Mouse (Mus musculus): ENCODE results near the gene Dapk3. TPM values are rescaled to one million over a fixed set of nuclear protein-coding genes. Genes with fewer than 3 reads are reported as not detected.

Dapk3 gene
- polyA plus RNA-seq, 1 experiment from 2014 or later: 43.3 TPM

DNA sequence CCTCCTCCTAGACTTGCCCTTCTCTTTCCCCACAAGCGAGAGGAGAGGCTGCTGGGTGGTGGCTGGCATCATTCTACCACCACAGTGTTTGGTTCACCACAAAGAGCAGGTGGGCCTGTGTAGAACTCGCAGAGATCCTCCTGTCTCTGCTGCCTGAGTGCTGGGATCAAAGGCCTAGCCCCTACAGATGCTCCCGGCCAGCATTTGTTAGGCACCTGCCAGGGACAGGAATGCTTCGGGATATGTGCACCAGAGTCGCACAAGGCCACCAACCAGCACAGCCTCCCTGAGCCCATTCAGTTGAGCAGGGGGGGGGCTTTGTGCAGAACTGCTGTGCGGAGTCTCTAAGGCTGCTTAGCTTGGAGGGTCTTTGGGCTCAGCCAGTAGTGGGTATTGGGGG lies 37.5 kb upstream of the Dapk3 start:
- no peak for TF ChIP-seq CTCF (IDR thresholded peaks at IDR 0.05; ENCODE audit: low read depth)
- Histone ChIP-seq H3K9ac (ENCODE audit: low read depth, low read length) (no peak overlapping the region), H3K4me1 (replicated peaks; ENCODE audit: insufficient read depth, low read length) (peaks cover 12% of the 10 kb centered on the region), H3K9me3 (replicated peaks; ENCODE audit: low read length) (no peaks in the 10 kb centered on the region), H3K4me2 (ENCODE audit: low read length) (no peak overlapping the region), H3K27me3 (ENCODE audit: insufficient read depth, low read length) (no peaks in the 10 kb centered on the region), H3K27ac (no peak overlapping the region), H3K4me3 (replicated peaks; ENCODE audit: low read depth, low read length) (no peak overlapping the region), H3K36me3 (ENCODE audit: insufficient read depth, low read length) (peaks cover 62% of the 10 kb centered on the region)
- ATAC-seq (replicated peaks; ENCODE audit: low FRiP score, low read depth) (no peak), DNase-seq (ENCODE audit: low spot score) (no peak)
- WGBS: 92% methylated on average over 6 of the region's 6 CpGs

DNA sequence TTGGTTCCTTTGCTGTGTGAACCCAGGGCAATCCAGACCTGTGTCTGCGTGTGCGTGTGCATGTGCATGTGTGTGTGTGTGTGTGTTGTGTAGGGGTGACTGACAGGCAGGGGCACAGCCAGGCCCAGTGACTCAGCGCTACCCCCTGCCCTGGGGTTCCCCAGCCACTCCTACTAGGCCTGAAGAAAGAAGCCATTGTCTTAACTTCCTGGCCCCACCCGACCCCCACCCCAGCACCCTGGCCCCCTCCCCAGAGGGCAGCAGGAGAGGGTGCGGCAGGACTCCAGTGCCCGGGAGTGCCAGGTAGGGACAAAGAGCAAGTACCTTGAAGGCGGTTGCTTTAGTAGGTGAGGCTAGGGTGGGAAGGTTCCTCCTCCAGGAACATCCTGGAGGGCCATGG lies 37.0 kb upstream of the Dapk3 start:
- TF ChIP-seq CTCF (IDR thresholded peaks at IDR 0.05; ENCODE audit: low read depth): no peak
- 73% methylated on average over 7 of the region's 7 CpGs for WGBS
- no peak overlapping the region for H3K27ac ChIP-seq
- H3K4me2 ChIP-seq (ENCODE audit: low read length): no peak overlapping the region
- DNase-seq (ENCODE audit: low spot score): no peak
- no peak overlapping the region for H3K4me3 ChIP-seq (replicated peaks; ENCODE audit: low read depth, low read length)
- no peaks in the 10 kb centered on the region for H3K27me3 ChIP-seq (ENCODE audit: insufficient read depth, low read length)
- peaks cover 7% of the 10 kb centered on the region for H3K4me1 ChIP-seq (replicated peaks; ENCODE audit: insufficient read depth, low read length)
- H3K9ac ChIP-seq (ENCODE audit: low read depth, low read length): no peak overlapping the region
- H3K9me3 ChIP-seq (replicated peaks; ENCODE audit: low read length): no peaks in the 10 kb centered on the region
- H3K36me3 ChIP-seq (ENCODE audit: insufficient read depth, low read length): peaks cover 62% of the 10 kb centered on the region
- ATAC-seq (replicated peaks; ENCODE audit: low FRiP score, low read depth): no peak

DNA sequence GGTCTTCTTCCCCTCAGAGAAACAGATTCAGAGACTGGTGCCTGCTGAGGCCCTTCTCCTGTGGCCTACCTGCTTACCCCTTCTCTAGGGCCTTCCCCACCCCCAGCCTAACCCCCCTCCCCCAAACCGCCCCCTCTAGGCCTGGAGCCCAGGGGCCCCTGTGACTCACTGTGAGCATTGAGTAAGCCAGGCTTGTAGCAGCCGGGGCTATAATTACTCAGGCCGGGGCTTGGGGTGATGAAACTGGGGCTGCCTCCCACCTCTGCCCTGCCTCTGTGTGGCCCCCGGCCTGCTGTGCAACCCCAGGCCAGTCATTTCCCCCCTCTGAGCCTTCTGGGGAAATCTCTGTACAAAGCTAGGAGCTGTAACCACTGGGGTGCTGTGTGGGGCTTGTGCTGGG lies 36.5 kb upstream of the Dapk3 start:
- H3K27ac ChIP-seq: no peak overlapping the region
- ATAC-seq (replicated peaks; ENCODE audit: low FRiP score, low read depth): no peak
- 80% methylated on average over 4 of the region's 4 CpGs for WGBS
- H3K9me3 ChIP-seq (replicated peaks; ENCODE audit: low read length): no peaks in the 10 kb centered on the region
- DNase-seq (ENCODE audit: low spot score): no peak
- peaks cover 2% of the 10 kb centered on the region for H3K4me1 ChIP-seq (replicated peaks; ENCODE audit: insufficient read depth, low read length)
- no peak overlapping the region for H3K4me2 ChIP-seq (ENCODE audit: low read length)
- H3K9ac ChIP-seq (ENCODE audit: low read depth, low read length): no peak overlapping the region
- no peaks in the 10 kb centered on the region for H3K27me3 ChIP-seq (ENCODE audit: insufficient read depth, low read length)
- peaks cover 62% of the 10 kb centered on the region for H3K36me3 ChIP-seq (ENCODE audit: insufficient read depth, low read length)
- TF ChIP-seq CTCF (IDR thresholded peaks at IDR 0.05; ENCODE audit: low read depth): no peak
- H3K4me3 ChIP-seq (replicated peaks; ENCODE audit: low read depth, low read length): no peak overlapping the region

DNA sequence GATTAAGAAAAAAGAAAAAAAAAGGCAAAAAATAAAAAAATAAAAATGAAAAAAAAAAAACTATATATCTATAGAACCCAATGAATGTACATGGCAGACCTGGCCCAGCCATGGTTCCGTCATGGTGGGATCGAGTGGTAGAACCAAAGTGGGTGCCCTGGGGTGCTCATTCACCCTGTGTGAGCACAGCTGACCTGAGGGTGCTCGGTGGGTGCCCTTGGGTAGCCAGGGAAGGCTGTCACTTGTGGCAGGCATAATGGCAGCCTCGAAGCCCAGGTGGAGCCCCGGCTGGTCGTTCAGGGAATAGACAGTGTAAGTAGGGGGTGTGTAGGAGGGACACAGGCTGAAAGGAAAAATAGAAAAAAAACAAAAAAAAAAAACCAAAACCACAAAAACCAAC lies 31.5 kb upstream of the Dapk3 start:
- Histone ChIP-seq H3K27me3 (ENCODE audit: insufficient read depth, low read length) (no peaks in the 10 kb centered on the region), H3K9ac (ENCODE audit: low read depth, low read length) (no peak overlapping the region), H3K4me2 (ENCODE audit: low read length) (no peak overlapping the region), H3K4me1 (replicated peaks; ENCODE audit: insufficient read depth, low read length) (no peaks in the 10 kb centered on the region), H3K27ac (no peak overlapping the region), H3K36me3 (ENCODE audit: insufficient read depth, low read length) (peaks cover 69% of the 10 kb centered on the region), H3K4me3 (replicated peaks; ENCODE audit: low read depth, low read length) (no peak overlapping the region), H3K9me3 (replicated peaks; ENCODE audit: low read length) (no peaks in the 10 kb centered on the region)
- ATAC-seq (replicated peaks; ENCODE audit: low FRiP score, low read depth): no peak
- TF ChIP-seq CTCF (IDR thresholded peaks at IDR 0.05; ENCODE audit: low read depth): no peak
- 64% methylated on average over 6 of the region's 6 CpGs for WGBS
- DNase-seq (ENCODE audit: low spot score): no peak

DNA sequence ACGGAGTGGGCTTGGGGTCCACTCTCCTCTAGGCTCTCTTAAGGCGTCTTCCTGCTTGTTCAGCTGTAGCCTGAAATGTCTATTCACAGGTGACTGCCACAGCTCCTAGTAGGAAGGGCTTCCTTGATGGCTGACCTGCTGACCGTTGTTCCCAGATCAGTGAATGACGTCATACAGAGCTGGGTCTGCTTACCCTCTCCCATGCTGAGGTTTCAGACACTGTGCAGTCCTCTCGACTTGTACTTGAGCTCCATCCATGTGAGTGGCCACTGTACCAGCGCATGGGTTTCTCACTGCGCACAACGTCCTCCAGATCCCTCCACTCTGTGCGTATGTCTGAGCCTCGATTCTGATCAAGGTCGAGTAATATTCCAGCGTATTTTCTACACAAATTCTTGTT lies 30.2 kb upstream of the Dapk3 start:
- Histone ChIP-seq H3K4me2 (ENCODE audit: low read length) (no peak overlapping the region), H3K27ac (peak overlapping the region; percentile 60; the same call in 1 of the 2 replicates), H3K27me3 (ENCODE audit: insufficient read depth, low read length) (no peaks in the 10 kb centered on the region), H3K4me1 (replicated peaks; ENCODE audit: insufficient read depth, low read length) (no peaks in the 10 kb centered on the region), H3K4me3 (replicated peaks; ENCODE audit: low read depth, low read length) (no peak overlapping the region), H3K36me3 (ENCODE audit: insufficient read depth, low read length) (peaks cover 68% of the 10 kb centered on the region), H3K9ac (ENCODE audit: low read depth, low read length) (no peak overlapping the region), H3K9me3 (replicated peaks; ENCODE audit: low read length) (no peaks in the 10 kb centered on the region)
- ATAC-seq (replicated peaks; ENCODE audit: low FRiP score, low read depth): peak; percentile 18; the same call in 1 of the 2 replicates
- no peak for TF ChIP-seq CTCF (IDR thresholded peaks at IDR 0.05; ENCODE audit: low read depth)
- peak; percentile 26 for DNase-seq (ENCODE audit: low spot score)
- 66% methylated on average over 12 of the region's 12 CpGs for WGBS

DNA sequence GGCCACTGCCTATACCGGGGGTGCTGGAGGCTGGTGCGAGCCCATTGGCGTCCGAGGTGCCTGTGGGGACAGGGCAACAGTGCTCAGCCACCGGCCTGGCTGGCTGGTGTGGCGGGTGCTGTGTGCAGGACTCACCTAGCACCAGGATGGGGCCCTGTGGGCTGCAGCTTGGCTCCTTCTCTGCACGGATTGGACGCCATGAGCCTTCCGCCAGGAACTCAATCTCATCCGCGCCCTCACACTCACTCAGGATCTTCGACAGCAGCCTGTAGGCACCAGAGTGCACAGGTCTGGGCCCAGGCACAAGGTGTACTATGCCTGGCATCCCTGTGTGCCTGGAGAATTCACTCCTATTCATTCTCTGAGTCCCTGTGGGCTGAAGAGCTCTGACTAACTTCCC lies 28.5 kb upstream of the Dapk3 start:
- peaks cover 53% of the 10 kb centered on the region for H3K36me3 ChIP-seq (ENCODE audit: insufficient read depth, low read length)
- H3K4me3 ChIP-seq (replicated peaks; ENCODE audit: low read depth, low read length): no peak overlapping the region
- no peak for TF ChIP-seq CTCF (IDR thresholded peaks at IDR 0.05; ENCODE audit: low read depth)
- ATAC-seq (replicated peaks; ENCODE audit: low FRiP score, low read depth) (no peak), DNase-seq (ENCODE audit: low spot score) (no peak)
- WGBS: 89% methylated on average over 12 of the region's 12 CpGs
- no peaks in the 10 kb centered on the region for H3K27me3 ChIP-seq (ENCODE audit: insufficient read depth, low read length)
- H3K9ac ChIP-seq (ENCODE audit: low read depth, low read length): no peak overlapping the region
- H3K4me2 ChIP-seq (ENCODE audit: low read length): no peak overlapping the region
- no peak overlapping the region for H3K27ac ChIP-seq
- H3K9me3 ChIP-seq (replicated peaks; ENCODE audit: low read length): no peaks in the 10 kb centered on the region
- no peaks in the 10 kb centered on the region for H3K4me1 ChIP-seq (replicated peaks; ENCODE audit: insufficient read depth, low read length)

DNA sequence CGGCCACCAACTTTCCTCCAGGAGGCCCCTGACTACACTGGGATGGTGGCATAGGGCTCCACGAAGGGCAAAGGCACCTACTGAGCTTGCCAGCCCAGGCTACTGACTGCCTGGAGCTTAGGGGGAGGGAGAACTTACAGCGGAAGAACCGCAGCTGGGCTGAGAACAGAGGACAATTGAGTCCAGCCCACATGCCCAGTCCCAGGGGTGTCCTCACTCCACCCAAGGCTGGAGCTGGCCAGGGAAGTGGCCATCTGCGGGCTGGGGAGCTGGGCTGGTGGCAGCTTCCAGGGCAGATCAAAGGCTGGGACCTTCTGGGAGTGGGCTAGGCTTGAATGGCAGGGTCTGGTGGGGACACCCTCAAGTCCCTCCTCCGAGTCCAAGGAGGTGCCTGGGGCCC lies 28.1 kb upstream of the Dapk3 start:
- no peak overlapping the region for H3K9ac ChIP-seq (ENCODE audit: low read depth, low read length)
- 79% methylated on average over 6 of the region's 6 CpGs for WGBS
- peaks cover 50% of the 10 kb centered on the region for H3K36me3 ChIP-seq (ENCODE audit: insufficient read depth, low read length)
- no peak overlapping the region for H3K4me3 ChIP-seq (replicated peaks; ENCODE audit: low read depth, low read length)
- ATAC-seq (replicated peaks; ENCODE audit: low FRiP score, low read depth) (no peak), DNase-seq (ENCODE audit: low spot score) (no peak)
- no peaks in the 10 kb centered on the region for H3K9me3 ChIP-seq (replicated peaks; ENCODE audit: low read length)
- H3K27me3 ChIP-seq (ENCODE audit: insufficient read depth, low read length): no peaks in the 10 kb centered on the region
- no peak overlapping the region for H3K4me2 ChIP-seq (ENCODE audit: low read length)
- no peak overlapping the region for H3K27ac ChIP-seq
- H3K4me1 ChIP-seq (replicated peaks; ENCODE audit: insufficient read depth, low read length): no peaks in the 10 kb centered on the region
- no peak for TF ChIP-seq CTCF (IDR thresholded peaks at IDR 0.05; ENCODE audit: low read depth)

Measured in kidney, postnatal 0 days (tissue).